ENCODE assay signal across 9 mouse cellular contexts in the genomic region with DNA sequence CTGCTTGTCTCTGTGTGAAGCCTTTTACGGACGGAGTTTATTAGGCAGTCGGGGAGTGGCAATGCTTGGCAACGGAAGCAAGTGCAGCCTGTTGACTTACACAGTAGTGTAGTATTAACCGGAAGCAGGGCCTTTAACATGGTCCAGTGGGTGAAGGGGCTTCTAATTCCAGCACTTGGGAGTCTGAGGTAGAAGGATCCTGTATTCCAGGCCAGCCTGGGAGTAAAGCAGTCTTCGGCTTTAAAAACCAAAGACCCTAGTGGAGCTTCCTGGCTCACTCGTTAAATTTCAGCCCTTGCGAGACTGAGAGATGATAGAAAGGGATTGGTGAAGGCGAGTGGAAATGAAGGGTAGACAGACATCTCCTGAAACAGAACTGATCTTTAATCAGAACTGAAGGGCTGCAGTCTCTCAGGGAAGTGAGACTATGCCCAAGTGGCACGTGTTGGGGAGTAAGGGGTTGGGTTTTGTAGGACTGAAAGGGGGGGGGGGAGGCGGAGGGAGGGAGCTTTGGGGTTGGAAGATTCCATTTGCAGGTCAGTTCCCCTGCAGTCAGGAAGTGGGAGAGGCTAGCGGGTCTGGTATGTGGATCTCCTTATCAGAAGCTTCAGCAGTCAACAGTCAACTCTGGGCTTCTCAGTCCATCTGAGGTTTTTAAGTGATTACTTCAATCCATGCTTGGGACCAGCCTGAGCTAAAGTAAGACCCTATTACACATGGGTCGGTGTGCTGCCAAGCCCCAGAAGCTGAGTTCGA. TPM values are rescaled to one million over a fixed set of nuclear protein-coding genes. Genes with fewer than 3 reads are reported as not detected.
DNase-seq lines count a peak whose midpoint lies in the region; ATAC-seq lines count a peak whose summit lies in the region.
"Had no signal": no experiment of that assay in that cellular context is flagged by ENCODE, and none has a peak within 500 bp of the region (broad histone marks: within the 10 kb centered on the region; RNA-seq: fewer than 3 reads in every experiment).

No protein-coding gene starts in this region.

- intact Hi-C loops in heart, postnatal 14 days (cut with DNase I): loop anchor here (5.0 to 10.0 kb wide), 3 partner anchors 126 to 362 kb away; a partner anchor contains a TSS

- 36% methylated on average over 13 of the region's 14 CpGs for WGBS in embryonic facial prominence, embryonic 14.5 days
- 14% methylated on average over 14 of the region's 14 CpGs for WGBS in large intestine, adult 2 months

- peak overlapping the region; percentile 98; the same call in 1 of the 2 replicates for H3K9ac ChIP-seq in embryonic facial prominence, embryonic 14.5 days (ENCODE audit: low read depth, low read length)

- ATAC-seq in embryonic facial prominence, embryonic 14.5 days (ENCODE audit: low read depth): 0 out of 2 replicates have a peak, but pooled peaks have one; percentile 6
- ATAC-seq in inflammation-experienced regulatory T-cells, adult 6 months: no peak

- H3K4me2 ChIP-seq in embryonic facial prominence, embryonic 14.5 days (ENCODE audit: low read depth, low read length): peak overlapping the region; percentile 60

- no peaks in the 10 kb centered on the region for H3K27me3 ChIP-seq in embryonic facial prominence, embryonic 14.5 days (replicated peaks; ENCODE audit: control insufficient read depth, insufficient read depth, low read length)

- H3K9me3 ChIP-seq in embryonic facial prominence, embryonic 14.5 days (ENCODE audit: control insufficient read depth, low read length): no peaks in the 10 kb centered on the region

- peak overlapping the region; percentile 92 for H3K4me3 ChIP-seq in embryonic facial prominence, embryonic 14.5 days (ENCODE audit: low read depth, low read length)

- peaks cover 3% of the 10 kb centered on the region for H3K4me1 ChIP-seq in embryonic facial prominence, embryonic 14.5 days (ENCODE audit: control insufficient read depth, insufficient read depth, low read length)

- H3K27ac ChIP-seq in embryonic facial prominence, embryonic 14.5 days (replicated peaks; ENCODE audit: low read depth, low read length): peak overlapping the region; percentile 96

- DNase-seq in ES-CJ7 (ENCODE audit: low read depth, low spot score): peak; percentile 91
- DNase-seq in adrenal gland, postnatal 36 days: peak; percentile 38 to 60
- DNase-seq in embryonic facial prominence, embryonic 14.5 days (ENCODE audit: low spot score): peak; percentile 71
- peak; percentile 20 to 44 for DNase-seq in heart, postnatal 14 days
- DNase-seq in large intestine, adult 2 months (ENCODE audit: low read depth, low spot score): peak; percentile 53
- DNase-seq in lung, postnatal 10 days: peak; percentile 54
- DNase-seq in retina, postnatal 1 day: peak; percentile 77

- no peaks in the 10 kb centered on the region for H3K36me3 ChIP-seq in embryonic facial prominence, embryonic 14.5 days (ENCODE audit: control insufficient read depth, insufficient read depth, low read length)

RNA-seq across cellular contexts. Expression of a gene that starts 1.0 kb away (rescaled TPM):
- total RNA-seq in adrenal gland, postnatal 36 days (2021): 10 to 100 TPM; 67.3 to 81.1 TPM
- polyA plus RNA-seq in embryonic facial prominence, embryonic 14.5 days (2014; fragmentation: Nextera tagmentation; extraction: Ambion mirVana): 47.4 and 47.5 TPM in 2 replicates
- total RNA-seq in heart, postnatal 14 days (2021): 10 to 100 TPM; 46.1 to 49.5 TPM
- polyA plus RNA-seq in large intestine, adult 2 months (2012; rRNA removed): 11.1 and 13.1 TPM in 2 replicates
- polyA plus RNA-seq in inflammation-experienced regulatory T-cells, adult 6 months (2017; shearing (Covaris generic)): 10 to 100 TPM; 93.2 to 96.1 (median 94.8) TPM

RNA-seq across cellular contexts. Expression of a gene that starts 51.6 kb away (rescaled TPM):
- total RNA-seq in adrenal gland, postnatal 36 days (2021): under 1 TPM in 1 of 2 experiments, not detected in 1; 0.20 TPM
- 28.9 and 31.5 TPM in 2 replicates for polyA plus RNA-seq in embryonic facial prominence, embryonic 14.5 days (2014; fragmentation: Nextera tagmentation; extraction: Ambion mirVana)
- 100 to 1,000 TPM; 352 to 365 TPM for total RNA-seq in heart, postnatal 14 days (2021)
- 0.05 and 0.17 TPM in 2 replicates for polyA plus RNA-seq in large intestine, adult 2 months (2012; rRNA removed)
- polyA plus RNA-seq in inflammation-experienced regulatory T-cells, adult 6 months (2017; shearing (Covaris generic)): under 1 TPM in 1 of 3 experiments, not detected in 2; 0.20 TPM

RNA-seq across cellular contexts. Expression of a gene that starts 52.1 kb away (rescaled TPM):
- under 1 TPM; 0.23 to 0.26 TPM for total RNA-seq in adrenal gland, postnatal 36 days (2021)
- not detected in 2 replicates for polyA plus RNA-seq in embryonic facial prominence, embryonic 14.5 days (2014; fragmentation: Nextera tagmentation; extraction: Ambion mirVana)
- 10 to 100 TPM in 1 of 2 experiments, under 1 TPM in 1; 0.79 to 14.4 TPM for total RNA-seq in heart, postnatal 14 days (2021)
- 2.7 and 3.5 TPM in 2 replicates for polyA plus RNA-seq in large intestine, adult 2 months (2012; rRNA removed)
- polyA plus RNA-seq in inflammation-experienced regulatory T-cells, adult 6 months (2017; shearing (Covaris generic)): 10 to 100 TPM; 14.4 to 15.4 (median 15.0) TPM
- total RNA-seq: layer of hippocampus, adult 8-10 months had no signal

Comparison
In these comparisons a context has a peak if more than half of its experiments do, and no peak if none do; other contexts are left out.
1. DNase-seq: peak in every context shown above with its lines; median percentile 91 in ES-CJ7; 77 in retina, postnatal 1 day; 71 in embryonic facial prominence, embryonic 14.5 days; 54 in lung, postnatal 10 days; 53 in large intestine, adult 2 months; 49 in adrenal gland, postnatal 36 days; 32 in heart, postnatal 14 days.
2. RNA of a gene that starts 51.6 kb away (polyA plus RNA-seq): 28.9 to 31.5 TPM in embryonic facial prominence, embryonic 14.5 days; 0.05 to 0.17 TPM in large intestine, adult 2 months and 0.20 TPM in inflammation-experienced regulatory T-cells, adult 6 months; every median in the first group is over 10 times any median in the second.